Mouse (Mus musculus): ENCODE results near the gene Tbk1.
A peak's percentile ranks its signal among the peaks of the same experiment; 100 is the strongest.

Tbk1 gene

DNA sequence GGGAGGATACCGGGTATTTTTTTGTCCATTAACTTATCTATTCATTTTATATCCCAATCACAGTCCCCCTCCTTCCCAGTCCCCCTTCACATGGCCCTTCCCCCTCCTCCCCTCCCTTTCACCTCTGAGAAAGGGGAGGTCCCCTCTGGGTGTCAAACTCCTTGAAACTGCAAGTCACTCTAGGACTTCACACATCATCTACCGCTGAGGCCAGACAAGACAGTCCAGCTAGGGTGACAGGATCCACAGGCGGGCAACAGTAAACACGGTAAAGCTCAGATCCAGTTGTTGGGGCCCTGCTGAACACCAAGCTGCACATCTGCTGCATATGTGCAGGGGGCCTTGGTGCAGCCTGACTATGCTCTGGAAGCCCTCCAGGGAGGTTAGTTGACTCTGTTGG is 51.6 kb downstream of the Tbk1 start:
- no peak for DNase-seq (ENCODE audit: low spot score)

DNA sequence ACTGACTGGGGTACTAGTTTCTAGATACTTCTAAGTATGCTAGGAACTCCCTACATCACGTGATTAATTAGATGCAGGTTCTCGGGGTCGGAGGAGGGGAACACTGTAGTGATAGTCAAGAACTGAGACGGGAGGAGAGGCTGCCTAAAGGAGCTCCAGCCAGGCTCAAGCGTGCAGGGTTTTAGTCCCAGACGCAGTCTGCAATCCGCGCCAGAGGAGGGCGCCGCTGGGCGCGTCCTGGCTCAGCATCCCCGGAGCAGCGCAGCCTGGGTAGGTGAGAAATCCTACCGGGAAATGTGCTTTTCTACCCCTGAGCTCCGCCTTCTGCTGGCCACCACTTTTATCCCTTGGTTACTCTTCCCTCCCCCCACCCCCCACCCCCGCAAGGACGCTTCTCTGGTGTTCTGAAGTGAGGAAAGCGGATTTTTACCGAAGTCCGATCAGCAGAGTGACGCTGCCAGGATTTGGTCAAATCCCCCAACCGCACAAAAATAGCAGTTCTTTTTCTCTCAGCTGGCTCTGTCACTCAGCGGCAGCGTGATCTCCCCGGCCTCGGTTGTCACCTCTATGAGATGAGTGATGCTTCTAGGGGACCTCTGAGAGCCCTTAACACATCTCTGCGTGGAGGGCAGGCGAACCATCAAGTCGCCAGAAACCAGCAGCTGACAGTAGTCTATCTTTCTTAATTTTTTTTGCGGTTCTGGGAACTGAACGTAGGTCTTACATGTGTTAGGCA is 53.3 kb downstream of the Tbk1 start:
- peak; percentile 51 for DNase-seq (ENCODE audit: low spot score)

DNA sequence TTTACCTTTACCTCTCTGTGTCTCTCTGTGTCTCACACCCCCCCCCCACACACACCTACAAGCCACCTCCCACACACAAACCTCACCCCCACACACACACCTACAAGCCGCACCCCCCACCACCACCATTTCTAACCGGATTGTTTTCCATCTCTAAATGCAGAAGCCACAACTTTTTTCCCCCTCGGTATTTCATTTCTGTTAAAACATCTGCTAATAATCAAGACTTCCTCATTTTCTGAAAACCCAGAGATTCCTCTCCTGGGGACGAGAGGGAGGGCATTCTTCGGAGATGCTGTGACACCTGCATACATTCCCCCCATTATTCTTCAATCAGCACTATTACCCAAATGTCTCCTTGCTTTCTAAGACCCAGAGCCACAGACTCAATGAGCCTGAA is 55.0 kb downstream of the Tbk1 start:
- DNase-seq (ENCODE audit: low spot score) = no peak

DNA sequence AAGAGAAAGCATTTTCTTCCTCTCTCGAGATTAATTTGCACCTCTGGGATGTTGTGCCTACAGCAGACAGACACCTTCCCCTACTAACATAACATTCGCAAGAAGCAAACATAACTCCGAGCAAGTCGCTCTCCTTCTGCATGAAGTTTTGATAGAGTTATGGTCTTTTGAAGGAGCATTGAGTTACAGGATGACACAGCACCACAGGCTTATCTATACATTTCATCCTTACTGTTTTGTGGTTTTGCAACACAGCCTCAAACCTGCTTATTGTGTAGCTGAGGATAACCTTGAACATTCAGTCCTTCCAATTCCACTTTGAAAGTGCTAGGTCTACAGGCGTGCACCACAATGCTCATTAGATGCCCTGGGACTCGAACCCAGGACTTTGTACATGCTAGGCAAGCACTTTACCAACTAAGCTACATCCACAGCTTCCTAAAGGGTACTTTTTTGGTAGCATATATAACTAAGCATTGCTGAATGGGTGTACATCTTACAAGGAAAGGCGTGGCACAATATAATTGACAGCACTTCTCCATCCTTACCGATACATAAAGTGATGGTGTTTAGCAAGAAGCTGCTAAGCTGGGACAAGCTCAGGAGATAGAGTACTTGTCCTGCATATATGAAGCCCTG is 56.1 kb downstream of the Tbk1 start:
- no peak for DNase-seq (ENCODE audit: low spot score)

DNA sequence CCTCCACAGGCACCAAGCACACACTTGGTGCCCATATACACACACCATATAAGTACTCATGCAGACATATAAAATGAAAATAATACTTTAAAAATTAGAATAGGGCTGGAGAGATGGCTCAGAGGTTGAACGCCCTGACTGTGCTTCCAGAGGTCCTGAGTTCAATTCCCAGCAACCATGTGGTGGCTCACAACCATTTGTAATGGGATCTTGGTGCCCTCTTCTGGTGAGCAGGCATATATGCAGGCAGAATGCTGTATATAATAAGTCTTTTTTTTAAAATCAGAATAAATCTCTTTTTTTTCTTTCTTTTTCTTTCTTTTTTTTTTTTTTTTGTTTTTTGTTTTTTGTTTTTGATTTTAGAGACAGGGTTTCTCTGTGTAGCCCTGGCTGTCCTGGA is 57.3 kb downstream of the Tbk1 start:
- no peak for DNase-seq (ENCODE audit: low spot score)

DNA sequence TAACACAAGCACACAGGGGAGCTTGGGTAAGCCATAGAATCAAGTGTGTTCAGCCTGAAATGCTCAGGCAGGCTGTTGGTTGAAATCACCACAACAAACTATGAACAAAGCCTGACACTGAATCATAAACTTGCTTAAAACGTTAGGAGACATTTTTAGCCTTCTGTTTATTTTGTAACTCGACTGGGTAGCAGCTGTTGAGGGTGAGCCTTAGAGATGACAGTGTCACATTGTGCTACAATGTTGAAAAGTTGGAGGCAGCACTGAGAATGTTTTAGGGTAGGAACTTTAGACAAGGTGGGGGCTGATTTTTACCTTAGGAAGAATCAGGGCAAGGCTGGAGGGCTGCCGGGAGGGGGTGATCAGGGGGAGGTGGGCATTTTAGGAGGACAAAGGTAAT is 58.1 kb downstream of the Tbk1 start:
- DNase-seq (ENCODE audit: low spot score) = no peak

DNA sequence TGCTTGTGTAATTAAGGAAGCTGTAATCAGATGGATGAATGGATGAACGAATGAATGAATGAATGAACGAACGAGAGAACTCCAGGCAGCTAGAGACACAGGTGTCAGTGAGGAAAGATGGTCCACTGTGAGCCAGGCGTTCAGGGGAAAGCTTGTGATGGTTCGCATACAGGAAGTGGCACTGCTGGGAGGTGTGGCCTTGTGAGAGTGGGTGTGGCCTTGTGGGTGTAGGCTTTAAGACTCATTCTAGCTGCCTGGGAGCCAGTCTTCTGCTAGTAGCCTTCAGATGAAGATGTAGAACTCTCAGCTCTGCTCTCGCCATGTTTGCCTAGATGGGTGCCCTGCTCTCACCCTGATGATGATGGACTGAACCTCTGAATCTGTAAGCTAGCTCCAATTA is 59.5 kb downstream of the Tbk1 start:
- no peak for DNase-seq (ENCODE audit: low spot score)

DNA sequence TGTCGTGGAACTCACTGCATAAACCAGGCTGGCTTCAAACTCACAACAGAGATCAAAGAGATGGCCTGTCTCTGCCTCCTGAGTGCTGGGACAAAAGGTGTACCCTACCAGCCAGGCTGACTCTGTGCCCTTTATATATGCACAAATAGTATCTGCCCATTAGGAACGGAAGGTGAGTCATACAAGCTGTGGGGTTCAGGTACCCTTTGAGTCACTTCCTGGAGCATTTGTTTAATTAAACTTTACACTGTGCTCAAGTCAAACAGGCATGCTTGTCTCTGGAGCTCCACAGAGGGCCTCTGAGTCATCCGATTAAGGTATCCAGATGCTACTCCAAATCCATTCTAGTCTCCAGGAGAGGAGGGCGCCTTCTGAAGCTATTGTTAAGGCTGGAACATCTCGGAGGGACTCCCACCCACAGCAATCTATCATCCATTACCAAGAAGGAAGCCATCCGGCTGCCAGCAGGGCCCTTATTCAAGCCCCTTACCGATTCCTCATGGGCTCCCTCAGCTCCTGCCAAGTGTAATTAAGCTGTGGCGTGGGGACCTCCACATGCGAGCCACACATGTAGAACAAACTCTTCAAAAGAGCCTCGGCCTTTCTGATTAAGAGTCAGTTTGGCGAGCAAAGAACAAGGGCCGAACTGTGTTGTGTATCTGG is 65.5 kb downstream of the Tbk1 start:
- no peak for DNase-seq (ENCODE audit: low spot score)

DNA sequence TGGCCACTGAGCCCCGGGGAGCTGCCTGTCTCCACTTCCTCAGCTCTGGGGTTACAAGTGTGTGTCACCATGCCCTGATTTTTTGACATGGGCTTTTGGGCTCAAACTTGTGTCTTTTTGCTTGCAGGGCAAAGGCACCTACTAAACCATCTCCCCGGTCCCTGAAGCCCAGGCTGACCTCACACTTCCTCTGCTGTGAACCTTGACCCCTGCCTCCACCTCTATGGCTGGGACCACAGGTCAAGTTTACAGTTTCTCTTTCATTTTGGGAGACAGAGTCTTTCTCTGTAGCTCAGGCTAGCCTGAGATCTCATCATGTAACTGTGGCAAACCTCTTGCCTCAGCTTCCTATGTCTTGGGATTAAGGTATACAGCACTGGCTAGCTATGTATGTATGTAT is 66.9 kb downstream of the Tbk1 start:
- DNase-seq (ENCODE audit: low spot score) = no peak

DNA sequence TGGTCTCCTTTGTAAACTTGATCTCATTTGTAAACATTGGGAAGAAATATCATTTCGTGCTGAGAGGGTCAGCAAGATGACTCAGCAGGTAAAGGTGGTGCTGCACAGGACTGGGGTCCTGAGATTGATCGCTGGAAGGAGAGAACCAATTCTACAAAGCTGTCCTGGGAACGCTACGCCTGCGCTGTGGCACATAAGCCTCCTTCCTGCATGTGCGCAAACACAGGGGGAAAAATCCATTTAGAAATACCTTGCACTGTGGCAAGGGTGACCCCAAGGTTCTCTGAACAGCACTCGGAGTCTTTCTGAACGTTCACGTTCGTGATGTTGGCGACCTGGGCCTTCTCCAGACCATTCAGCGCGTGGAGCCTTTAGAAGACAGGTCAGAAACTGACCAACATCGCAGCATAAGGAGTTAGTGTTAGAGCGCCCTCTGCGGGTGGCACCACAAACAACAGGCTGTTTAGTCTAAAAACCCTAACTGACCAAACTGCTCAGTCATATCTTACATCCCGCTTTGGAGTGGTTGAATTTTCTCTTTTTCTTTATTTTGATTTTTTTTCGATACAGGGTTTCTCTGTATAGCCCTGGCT is 70.5 kb downstream of the Tbk1 start:
- peak; percentile 74 for DNase-seq (ENCODE audit: low spot score)

DNA sequence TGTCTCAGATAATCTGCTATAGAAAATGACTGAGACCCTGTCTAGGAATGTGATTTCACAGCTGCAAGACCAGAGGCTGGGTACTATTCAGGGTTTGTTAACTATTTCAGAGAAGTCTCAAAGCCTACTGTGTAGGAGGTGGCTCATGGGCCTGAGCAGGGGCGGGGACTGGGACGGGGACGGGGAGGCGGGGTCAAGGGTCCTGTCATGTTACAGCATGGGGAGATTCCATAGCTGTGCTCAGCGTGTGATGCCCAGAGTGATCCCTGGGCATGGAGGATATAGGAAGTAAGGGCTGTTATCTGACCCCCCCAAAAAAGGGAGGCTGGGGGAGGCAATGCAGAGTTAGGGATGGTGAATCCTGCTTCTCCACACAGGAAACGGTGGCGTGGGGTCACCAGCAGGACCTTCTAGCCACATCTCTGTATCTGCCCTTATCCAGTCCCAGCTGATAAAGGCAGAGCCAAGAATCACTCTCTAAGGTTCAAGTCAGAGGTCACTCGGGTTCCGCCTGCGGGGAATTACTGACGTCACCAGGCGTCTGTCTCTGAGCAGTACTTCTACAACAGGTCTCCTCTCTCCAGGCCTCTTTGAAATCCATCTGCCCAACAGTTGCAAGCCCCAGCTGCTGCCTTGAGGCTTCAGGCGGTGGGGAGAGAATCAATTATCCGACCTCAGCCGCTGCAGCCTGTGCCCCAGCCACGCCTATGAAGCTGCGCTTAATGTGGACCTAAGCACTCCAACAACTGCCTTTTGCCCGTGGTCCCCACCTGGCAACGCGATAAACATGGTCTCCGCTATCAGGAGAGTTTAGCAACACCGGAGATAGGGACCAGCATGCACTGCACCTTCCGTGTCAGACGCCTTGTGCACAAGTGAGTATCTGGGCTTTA is 76.6 kb downstream of the Tbk1 start:
- no peak for DNase-seq (ENCODE audit: low spot score)

DNA sequence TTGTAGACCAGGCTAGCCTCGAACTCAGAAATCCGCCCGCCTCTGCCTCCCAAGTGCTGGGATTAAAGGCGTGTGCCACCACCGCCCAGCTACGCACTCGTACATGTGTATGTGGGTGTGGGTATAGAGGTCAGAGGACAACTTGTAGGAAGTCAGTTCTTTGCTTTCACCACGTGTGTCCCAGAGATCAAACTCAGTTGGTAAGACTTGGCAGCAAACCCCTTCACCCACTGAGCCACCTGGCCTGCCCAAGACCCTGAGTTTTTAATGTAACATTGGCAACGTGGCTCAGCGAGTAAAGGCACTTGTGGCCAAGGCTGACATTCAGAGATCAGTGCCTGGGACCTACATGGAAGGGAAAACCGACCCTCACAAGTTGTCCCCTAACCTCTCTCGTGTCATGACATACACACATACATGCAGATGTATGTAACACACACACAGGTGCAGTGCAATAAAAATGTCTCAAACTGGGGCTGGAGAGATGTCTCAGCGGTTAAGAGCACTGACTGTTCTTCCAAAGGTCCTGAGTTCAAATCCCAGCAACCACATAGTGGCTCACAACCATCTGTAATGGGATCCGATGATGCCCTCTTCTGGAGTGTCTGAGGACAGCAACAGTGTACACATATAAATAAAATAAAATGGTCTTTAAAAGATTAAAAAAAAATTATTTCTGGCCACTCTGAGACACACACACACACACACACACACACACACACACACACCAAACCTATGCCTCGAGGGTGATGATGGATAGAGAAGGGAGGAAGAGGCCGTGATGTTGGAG is 78.6 kb downstream of the Tbk1 start:
- DNase-seq (ENCODE audit: low spot score) = no peak

DNA sequence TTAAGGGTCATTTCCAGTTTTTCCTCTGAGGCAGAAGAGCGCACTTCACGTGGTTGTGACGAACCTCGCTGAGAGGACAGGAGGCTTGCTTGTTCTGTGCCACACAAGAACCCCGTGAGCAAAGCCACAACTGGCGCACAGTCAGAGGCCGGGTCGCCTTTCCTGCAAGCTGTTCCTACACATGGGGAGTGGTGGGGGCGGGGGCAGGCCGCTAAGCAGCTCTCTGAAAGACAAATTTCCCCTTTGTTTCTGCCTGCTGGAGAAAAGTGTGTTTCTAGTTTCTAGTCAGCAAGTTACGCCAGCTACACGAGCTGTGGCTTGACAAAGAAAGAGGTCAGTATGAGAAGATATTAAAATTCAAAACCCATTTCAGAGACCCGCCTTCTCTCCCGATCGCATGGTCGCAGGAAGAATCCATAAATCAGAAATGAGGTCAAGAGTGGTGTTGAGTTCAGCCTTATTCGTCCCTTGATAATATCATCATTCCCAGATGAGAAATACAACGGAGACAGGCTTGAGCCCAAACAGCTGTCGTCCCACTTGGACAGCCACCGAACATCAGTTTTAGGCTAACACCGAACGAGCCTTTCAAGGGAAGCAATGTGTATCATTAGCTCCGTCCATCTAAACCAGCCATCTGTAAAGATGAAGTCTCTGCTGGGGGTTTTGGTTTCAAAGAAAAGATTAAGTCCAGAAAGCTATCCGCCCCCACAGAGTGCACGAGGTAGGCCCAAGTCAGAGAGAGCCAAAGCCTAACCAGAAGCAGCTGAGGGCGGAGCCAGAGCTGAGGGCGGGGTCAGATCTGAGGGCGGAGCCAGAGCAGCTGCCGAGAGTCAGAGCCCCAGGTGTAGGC is 79.6 kb downstream of the Tbk1 start:
- peak; percentile 74 for DNase-seq (ENCODE audit: low spot score)

DNA sequence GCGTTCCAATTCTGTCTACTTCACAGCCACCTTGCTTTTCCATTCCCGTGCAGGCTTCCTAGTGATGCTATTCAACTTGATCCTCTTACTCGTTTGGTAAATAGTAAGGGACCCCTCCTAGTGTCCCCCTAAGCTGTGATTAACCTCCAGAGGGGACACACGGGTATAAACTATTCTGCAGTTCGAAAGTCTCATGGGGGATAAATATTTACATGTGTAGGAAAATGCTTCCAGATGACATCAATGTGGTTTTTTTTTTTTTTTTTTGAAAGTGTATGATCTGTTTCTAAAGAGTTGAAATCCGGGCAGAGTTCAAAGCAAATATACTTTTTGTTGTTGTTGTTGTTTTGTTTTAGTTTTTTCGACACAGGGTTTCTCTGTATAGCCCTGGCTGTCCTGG is 80.7 kb downstream of the Tbk1 start:
- no peak for DNase-seq (ENCODE audit: low spot score)

DNA sequence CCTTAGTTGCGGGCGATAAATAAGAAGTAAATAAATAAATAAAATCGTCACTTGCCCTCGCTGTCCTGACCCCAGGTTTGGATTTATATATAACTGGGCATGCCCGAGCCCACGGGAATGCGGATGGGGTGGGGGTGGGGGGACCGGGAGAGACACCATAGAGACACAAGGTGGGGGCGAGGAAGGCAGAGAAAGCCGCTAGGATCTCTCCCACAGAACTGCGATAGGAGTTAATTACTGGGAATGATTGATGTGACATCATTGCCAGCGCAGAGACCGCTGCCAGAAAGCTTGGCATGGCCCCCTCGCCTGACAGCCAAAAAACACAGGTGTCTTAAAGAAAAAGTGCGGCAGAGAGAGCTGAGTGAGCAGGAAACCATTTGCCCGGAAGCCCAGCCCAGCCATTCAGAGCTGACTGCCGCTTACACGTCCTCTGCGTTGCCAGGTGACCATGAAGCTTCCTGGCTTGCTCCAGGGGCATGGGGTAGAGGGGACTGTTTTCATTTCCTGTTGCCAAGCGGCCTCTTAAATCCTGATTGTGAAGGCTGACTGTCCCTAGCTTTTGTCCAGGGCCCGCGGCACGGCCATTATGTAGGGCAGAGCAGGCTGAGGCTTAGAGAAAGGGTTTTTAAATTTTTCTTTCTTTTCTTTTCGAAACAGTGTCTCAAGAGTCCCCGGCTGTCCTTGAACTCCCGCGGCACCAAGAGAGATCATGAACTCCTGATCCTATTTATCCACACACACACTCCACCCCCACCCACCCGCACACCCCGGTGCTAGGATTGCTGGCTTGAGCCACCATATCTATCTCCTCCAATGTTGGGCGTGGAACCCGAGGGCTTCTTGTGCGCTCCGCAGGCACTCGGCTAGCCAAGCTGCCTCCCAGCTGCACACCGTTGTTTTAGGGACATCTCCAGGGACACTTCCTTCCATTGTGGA is 81.3 kb downstream of the Tbk1 start:
- DNase-seq (ENCODE audit: low spot score) = peak; percentile 78

DNA sequence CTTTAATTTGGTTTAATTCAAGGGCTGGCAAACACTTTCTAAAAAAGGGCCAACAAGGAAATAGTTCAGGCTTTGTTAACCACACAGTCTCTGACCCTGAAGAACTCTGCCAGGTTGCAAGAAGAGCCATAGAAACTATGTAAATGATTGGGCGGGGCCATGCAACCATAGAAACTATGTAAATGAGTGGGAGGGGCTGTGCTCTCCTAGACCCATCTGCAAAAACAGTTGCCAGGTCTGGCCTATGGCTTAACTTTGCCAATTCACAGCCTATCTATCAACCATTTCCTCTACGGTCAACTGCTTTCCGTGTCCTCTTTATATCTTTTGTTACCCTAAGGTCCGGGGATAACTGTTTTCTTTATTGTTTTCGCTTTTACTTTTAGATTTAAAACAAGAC is 85.4 kb downstream of the Tbk1 start:
- DNase-seq (ENCODE audit: low spot score) = no peak

DNA sequence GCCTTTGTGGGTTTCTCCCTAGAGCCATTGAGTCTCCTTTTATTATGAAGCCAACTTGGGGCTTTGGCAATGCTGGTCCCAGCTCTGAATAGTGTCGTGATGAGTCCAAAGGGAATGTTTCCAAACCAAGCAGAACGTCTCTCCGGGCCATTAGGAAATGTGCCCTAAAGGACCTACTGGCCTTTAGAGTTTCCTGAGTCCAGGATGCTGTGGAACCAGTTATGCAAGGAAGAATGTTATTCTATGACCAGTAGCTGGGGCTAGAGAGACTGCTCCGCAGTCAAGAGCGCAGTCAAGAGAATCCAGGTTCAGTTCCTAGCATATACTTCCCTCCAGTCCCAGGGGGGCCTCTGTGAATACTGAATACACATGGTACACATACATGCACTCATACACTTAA is 86.6 kb downstream of the Tbk1 start:
- DNase-seq (ENCODE audit: low spot score) = no peak

DNA sequence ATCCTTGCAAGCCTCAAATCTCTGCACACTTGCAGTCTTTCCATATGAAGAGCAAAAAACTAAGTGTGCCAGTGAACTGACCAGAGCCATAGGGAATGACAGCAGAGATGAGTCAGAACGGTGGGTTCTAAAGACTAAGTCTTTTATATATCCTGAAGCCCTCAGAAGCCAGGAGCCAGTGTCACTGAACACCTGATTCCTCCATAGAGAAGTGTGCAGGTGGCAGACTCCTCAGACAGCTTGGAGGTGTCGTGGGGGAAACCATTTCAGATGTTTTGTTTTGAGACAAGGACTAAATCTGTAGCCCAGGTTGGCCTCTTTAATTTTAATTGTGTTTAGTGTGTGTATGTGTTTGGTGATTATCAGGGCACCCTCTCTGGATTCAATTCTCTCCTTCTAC is 87.5 kb downstream of the Tbk1 start:
- no peak for DNase-seq (ENCODE audit: low spot score)

DNA sequence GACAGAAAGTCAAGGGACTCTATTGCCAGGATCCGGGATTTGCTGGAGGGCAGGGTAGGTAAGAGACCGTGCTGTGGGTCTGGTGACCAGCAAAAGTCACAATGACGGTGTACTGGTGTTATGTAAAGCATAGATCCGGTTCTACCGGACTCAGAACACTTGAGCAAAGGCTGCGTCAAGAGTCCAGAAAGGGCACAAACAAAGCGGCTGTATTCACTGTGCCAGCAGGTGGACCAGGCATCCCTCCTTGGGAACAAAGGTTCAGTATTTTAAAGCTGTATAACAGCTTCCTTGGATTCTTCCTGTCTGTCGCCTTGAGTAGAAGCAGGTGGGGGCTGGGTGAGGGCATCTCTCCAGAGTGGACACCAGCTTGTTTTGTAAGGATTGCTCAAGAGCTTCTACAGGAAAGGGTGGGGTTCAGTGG is 88.1 kb downstream of the Tbk1 start:
- DNase-seq (ENCODE audit: low spot score) = no peak

All from testis, postnatal 14 days (tissue).